Mouse (Mus musculus): ENCODE measurements around the gene Baz2b. TPM values are rescaled to one million over a fixed set of nuclear protein-coding genes. Genes with fewer than 3 reads are reported as not detected.

Gene Baz2b
- polyA plus RNA-seq, 1 experiment from 2014 or later, result 22.1 TPM

DNA sequence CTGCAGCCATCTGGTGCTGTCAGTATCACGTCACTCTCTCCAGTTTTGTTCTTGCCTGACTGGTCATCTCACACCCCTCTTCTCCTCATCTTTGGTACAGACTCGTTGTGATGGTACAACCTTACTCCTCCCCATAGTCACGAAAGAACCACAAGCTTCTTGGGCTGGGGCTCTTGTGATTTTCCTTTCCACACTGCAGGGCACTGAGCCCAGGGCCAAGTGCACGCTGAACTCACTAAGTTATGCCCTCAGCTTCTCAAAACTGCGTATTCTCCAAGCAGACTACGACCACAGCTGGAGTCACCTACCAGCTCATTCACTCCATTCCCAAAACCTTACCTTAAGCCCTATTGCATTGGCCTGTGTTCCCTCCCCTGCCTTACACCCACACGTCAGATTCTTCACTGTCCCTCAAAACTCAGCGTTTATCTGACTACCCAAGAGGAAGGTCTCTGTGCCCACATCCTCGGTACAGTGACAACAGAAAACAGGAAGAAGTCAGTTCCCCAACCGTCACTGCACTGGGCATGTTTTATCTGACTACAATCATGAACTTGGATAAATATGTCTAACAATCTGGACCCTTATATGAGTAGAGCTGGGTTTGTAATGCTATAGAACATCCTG, 190.7 kb downstream of the Baz2b start:
- Histone ChIP-seq H3K27me3 (replicated peaks) (no peaks in the 10 kb centered on the region), H3K27ac (peak overlapping the region; percentile 45; the same call in 1 of the 2 replicates), H3K9me3 (replicated peaks) (no peaks in the 10 kb centered on the region), H3K4me2 (no peak overlapping the region), H3K4me1 (0 out of 2 replicates have a peak, but pooled peaks cover 8% of the 10 kb centered on the region), H3K9ac (no peak overlapping the region), H3K36me3 (no peaks in the 10 kb centered on the region), H3K4me3 (no peak overlapping the region)
- WGBS (ENCODE audit: insufficient replicate concordance), result 29% methylated on average over 10 of the region's 10 CpGs
- 0 out of 2 replicates have a peak, but pooled peaks have one; percentile 35 for ATAC-seq

GRCm38 (mm10) chr2:60011526-60011925, 198.1 kb downstream of the Baz2b start:
- Histone ChIP-seq H3K9ac (no peak overlapping the region), H3K4me3 (no peak overlapping the region), H3K27ac (no peak overlapping the region), H3K36me3 (no peaks in the 10 kb centered on the region), H3K4me1 (no peaks in the 10 kb centered on the region), H3K4me2 (no peak overlapping the region), H3K9me3 (replicated peaks) (no peaks in the 10 kb centered on the region), H3K27me3 (replicated peaks) (no peaks in the 10 kb centered on the region)
- WGBS (ENCODE audit: insufficient replicate concordance), result 54% methylated on average over 3 of the region's 3 CpGs
- no peak for ATAC-seq

GRCm38 (mm10) chr2:60003665-60004045, 206.0 kb downstream of the Baz2b start:
- Histone ChIP-seq H3K4me1 (peaks cover 17% of the 10 kb centered on the region), H3K27me3 (replicated peaks) (no peaks in the 10 kb centered on the region), H3K36me3 (peaks cover 25% of the 10 kb centered on the region), H3K4me3 (no peak overlapping the region), H3K9ac (no peak overlapping the region), H3K27ac (no peak overlapping the region), H3K9me3 (replicated peaks) (no peaks in the 10 kb centered on the region), H3K4me2 (peak overlapping the region; percentile 22; the same call in 1 of the 2 replicates)
- WGBS (ENCODE audit: insufficient replicate concordance), result 85% methylated on average over 5 of the region's 5 CpGs
- ATAC-seq, result no peak

DNA sequence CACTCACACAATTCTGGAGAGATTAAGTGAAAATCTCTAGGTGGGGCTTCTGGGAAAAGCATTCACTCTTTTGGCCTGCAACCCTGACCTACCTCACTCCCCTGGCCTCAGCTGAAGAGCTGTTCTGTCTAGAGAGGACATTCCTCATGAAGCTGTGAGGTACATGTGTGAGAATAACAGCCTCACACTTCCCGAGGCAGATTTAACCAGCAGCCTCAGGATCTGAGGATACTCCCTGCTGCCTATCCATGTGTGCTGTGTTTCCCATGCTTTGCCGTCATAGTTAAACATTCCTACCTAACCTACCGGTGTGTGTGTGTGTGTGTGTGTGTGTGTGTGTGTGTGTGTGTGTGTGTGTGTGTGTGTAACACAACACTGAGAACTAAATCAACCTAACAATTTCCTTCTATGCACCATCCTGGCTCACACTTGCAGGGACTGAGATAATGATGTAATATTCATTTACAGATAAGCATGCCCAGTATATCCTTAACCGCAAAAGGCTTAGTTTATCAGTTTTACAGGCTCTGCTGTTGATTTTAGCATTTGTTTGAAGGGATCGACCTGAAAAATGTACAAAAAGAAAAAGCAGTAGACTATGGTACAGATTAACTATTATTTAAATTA, 206.5 kb downstream of the Baz2b start:
- Histone ChIP-seq H3K4me1 (peaks cover 20% of the 10 kb centered on the region), H3K4me3 (no peak overlapping the region), H3K9ac (no peak overlapping the region), H3K4me2 (no peak overlapping the region), H3K36me3 (peaks cover 25% of the 10 kb centered on the region), H3K9me3 (replicated peaks) (no peaks in the 10 kb centered on the region), H3K27ac (no peak overlapping the region), H3K27me3 (replicated peaks) (no peaks in the 10 kb centered on the region)
- peak; percentile 55 for ATAC-seq
- WGBS (ENCODE audit: insufficient replicate concordance), result 48% methylated on average over 5 of the region's 5 CpGs

DNA sequence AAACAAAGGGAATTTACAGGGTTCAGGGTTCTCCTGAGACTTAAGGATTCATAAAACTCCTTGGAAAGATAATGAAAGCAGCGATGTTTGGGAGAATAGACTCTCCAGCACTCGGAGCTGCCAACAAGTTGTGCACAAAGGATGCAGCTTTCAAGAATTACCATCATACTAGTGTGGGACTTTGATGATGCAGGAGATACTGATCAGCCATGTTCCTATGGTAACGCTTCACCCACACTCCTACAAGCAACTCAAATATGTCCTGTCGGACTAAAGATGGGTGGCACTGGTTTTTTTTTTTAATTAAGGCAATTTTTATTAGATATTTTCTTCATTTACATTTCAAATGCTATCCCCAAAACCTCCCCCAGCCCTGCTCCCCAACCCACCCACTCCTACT, 209.4 kb downstream of the Baz2b start:
- no peak for ATAC-seq
- no peaks in the 10 kb centered on the region for H3K9me3 ChIP-seq (replicated peaks)
- H3K36me3 ChIP-seq, result peaks cover 21% of the 10 kb centered on the region
- H3K27ac ChIP-seq, result no peak overlapping the region
- no peak overlapping the region for H3K9ac ChIP-seq
- 88% methylated on average over 4 of the region's 4 CpGs for WGBS (ENCODE audit: insufficient replicate concordance)
- no peaks in the 10 kb centered on the region for H3K27me3 ChIP-seq (replicated peaks)
- H3K4me3 ChIP-seq, result no peak overlapping the region
- H3K4me1 ChIP-seq, result peaks cover 29% of the 10 kb centered on the region
- no peak overlapping the region for H3K4me2 ChIP-seq

- Histone ChIP-seq H3K4me2 (no peak overlapping the region), H3K4me3 (no peak overlapping the region), H3K36me3 (peaks cover 3% of the 10 kb centered on the region; the same call in 1 of the 2 replicates), H3K27ac (no peak overlapping the region), H3K27me3 (replicated peaks) (no peaks in the 10 kb centered on the region), H3K4me1 (peaks cover 16% of the 10 kb centered on the region), H3K9me3 (replicated peaks) (no peaks in the 10 kb centered on the region), H3K9ac (no peak overlapping the region)
- ATAC-seq, result no peak
- WGBS (ENCODE audit: insufficient replicate concordance), result 68% methylated on average over 8 of the region's 8 CpGs
Observed at GRCm38 (mm10) chr2:59997479-59998228, 212.0 kb downstream of the Baz2b start.

DNA sequence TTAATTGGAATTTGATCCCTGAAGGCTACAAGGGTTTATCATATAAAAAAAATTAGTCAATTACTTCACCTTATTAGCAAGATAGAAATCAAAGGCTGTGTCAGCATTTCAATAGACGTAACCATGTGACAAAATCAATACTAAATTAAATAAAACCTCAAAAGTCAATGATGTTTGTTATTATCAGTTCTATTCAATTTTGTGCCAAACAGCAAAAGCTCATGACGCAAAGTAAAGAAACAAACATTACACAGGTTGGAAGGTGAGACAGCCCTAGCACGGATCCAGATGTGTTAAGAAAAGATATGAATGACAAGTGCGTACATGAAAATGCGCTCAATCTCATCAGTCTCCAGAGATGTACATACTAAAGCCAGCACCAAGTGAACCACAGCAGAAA, 212.7 kb downstream of the Baz2b start:
- no peak for ATAC-seq
- Histone ChIP-seq H3K27me3 (replicated peaks) (no peaks in the 10 kb centered on the region), H3K36me3 (0 out of 2 replicates have a peak, but pooled peaks cover 3% of the 10 kb centered on the region), H3K4me1 (peaks cover 22% of the 10 kb centered on the region), H3K9me3 (replicated peaks) (no peaks in the 10 kb centered on the region), H3K9ac (no peak overlapping the region), H3K4me3 (no peak overlapping the region), H3K4me2 (no peak overlapping the region), H3K27ac (no peak overlapping the region)
- WGBS (ENCODE audit: insufficient replicate concordance), result 84% methylated on average over 5 of the region's 5 CpGs

- peaks cover 20% of the 10 kb centered on the region for H3K4me1 ChIP-seq
- WGBS (ENCODE audit: insufficient replicate concordance), result 81% methylated on average over 3 of the region's 3 CpGs
- H3K27ac ChIP-seq, result no peak overlapping the region
- no peak overlapping the region for H3K4me2 ChIP-seq
- H3K9me3 ChIP-seq (replicated peaks), result no peaks in the 10 kb centered on the region
- no peak for ATAC-seq
- 0 out of 2 replicates have a peak, but pooled peaks cover 3% of the 10 kb centered on the region for H3K36me3 ChIP-seq
- no peaks in the 10 kb centered on the region for H3K27me3 ChIP-seq (replicated peaks)
- no peak overlapping the region for H3K9ac ChIP-seq
- H3K4me3 ChIP-seq, result no peak overlapping the region
Observed at GRCm38 (mm10) chr2:59993190-59993535, 216.5 kb downstream of the Baz2b start.

DNA sequence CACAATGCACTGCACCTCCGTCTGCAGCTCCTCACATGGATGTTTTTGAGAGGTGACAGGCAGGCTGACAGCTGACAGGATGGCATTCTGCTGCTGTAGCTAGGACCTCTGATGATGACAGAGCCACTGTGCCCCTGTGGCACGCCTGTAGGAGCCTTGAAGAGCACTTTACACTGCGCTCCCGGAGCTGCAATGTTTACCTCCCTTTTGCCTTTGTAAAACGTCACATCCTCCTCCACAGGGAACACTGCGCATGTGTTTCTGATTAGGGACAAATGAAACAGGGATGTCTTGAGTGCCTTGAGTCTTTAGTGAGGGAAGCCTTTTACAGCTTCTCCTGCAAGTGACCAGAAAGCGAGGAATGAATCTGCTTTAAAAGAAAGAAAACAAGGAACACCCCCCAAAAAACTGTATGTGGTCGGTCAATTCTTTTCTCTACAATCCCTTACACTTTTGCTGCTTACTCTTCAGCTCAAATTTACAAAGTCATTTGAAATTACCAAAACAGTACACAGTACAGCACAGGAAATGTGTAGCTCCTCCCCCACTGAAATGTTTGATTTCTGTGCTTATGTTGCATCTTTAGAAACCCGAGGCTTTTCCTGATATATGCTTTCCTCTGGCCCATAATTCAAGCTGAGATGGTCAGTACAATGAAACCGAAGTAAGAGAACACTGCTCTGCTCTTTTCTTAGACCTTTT, 217.0 kb downstream of the Baz2b start:
- H3K4me1 ChIP-seq, result peaks cover 15% of the 10 kb centered on the region
- no peaks in the 10 kb centered on the region for H3K9me3 ChIP-seq (replicated peaks)
- no peaks in the 10 kb centered on the region for H3K27me3 ChIP-seq (replicated peaks)
- ATAC-seq, result no peak
- WGBS (ENCODE audit: insufficient replicate concordance), result 71% methylated on average over 10 of the region's 10 CpGs
- 0 out of 2 replicates have a peak, but pooled peaks cover 3% of the 10 kb centered on the region for H3K36me3 ChIP-seq
- no peak overlapping the region for H3K4me2 ChIP-seq
- no peak overlapping the region for H3K27ac ChIP-seq
- no peak overlapping the region for H3K9ac ChIP-seq
- H3K4me3 ChIP-seq, result no peak overlapping the region

DNA sequence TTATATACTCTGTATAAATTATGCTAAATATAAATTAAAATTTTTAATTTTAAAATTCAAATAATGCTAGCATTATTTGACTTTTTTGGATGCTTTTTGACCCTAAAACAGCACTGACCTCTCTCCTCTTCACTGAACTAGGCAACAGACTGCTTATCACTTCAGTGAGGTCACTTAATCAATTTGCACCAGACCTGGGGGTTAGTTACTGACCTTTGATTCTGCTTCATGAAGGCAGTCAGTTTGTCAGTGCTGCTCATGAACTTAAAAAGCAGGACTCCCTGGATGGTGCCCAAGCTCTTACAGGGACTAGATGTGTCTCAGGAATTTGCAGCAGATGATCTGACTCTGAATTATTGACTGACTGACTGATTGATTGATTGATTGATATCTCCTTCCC, 217.9 kb downstream of the Baz2b start:
- H3K27ac ChIP-seq, result no peak overlapping the region
- H3K4me1 ChIP-seq, result peaks cover 12% of the 10 kb centered on the region
- no peak overlapping the region for H3K4me3 ChIP-seq
- H3K27me3 ChIP-seq (replicated peaks), result no peaks in the 10 kb centered on the region
- H3K36me3 ChIP-seq, result 0 out of 2 replicates have a peak, but pooled peaks cover 3% of the 10 kb centered on the region
- H3K9ac ChIP-seq, result no peak overlapping the region
- H3K4me2 ChIP-seq, result no peak overlapping the region
- H3K9me3 ChIP-seq (replicated peaks), result no peaks in the 10 kb centered on the region
- no peak for ATAC-seq

DNA sequence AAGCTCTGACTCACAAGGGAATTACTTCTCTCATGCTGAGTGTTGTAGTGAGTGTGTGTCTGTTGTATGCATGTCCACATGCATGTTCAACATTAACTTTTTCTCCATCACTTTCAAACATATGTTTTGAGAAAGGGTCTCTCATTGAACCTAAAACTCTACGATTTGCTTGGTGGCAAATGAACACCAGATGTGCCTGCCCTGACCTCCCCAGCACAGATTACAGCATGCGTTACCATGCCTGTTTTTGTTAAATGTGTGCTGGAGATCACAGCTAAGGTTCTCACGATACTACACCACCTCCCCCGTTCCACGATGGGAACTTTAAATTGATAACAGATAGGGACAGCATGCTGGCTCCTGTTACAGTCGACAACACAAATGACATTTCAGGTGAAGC, 222.1 kb downstream of the Baz2b start:
- ATAC-seq, result no peak
- no peak overlapping the region for H3K9ac ChIP-seq
- peaks cover 8% of the 10 kb centered on the region; the same call in 1 of the 2 replicates for H3K4me1 ChIP-seq
- no peak overlapping the region for H3K4me2 ChIP-seq
- H3K4me3 ChIP-seq, result no peak overlapping the region
- H3K9me3 ChIP-seq (replicated peaks), result no peaks in the 10 kb centered on the region
- H3K36me3 ChIP-seq, result no peaks in the 10 kb centered on the region
- H3K27ac ChIP-seq, result no peak overlapping the region
- WGBS (ENCODE audit: insufficient replicate concordance), result 59% methylated on average over 6 of the region's 6 CpGs
- no peaks in the 10 kb centered on the region for H3K27me3 ChIP-seq (replicated peaks)

Data from liver, embryonic 12.5 days (tissue).